Mouse (Mus musculus): ENCODE measurements at regions not wholly inside any gene's neighbourhood (a gene's known extent, or its start where the extent isn't known, plus 50 kb on each side); places are given as distances from the start of the nearest gene placed in this dataset.

- TF ChIP-seq EP300 (IDR thresholded peaks at IDR 0.05; ENCODE audit: insufficient read depth, low read depth, low read length), result no peak
- no peak for TF ChIP-seq POLR2A (IDR thresholded peaks at IDR 0.05; ENCODE audit: insufficient read depth, low read depth, low read length)
- no peak for TF ChIP-seq CTCF (IDR thresholded peaks at IDR 0.05)
These were observed 63.1 kb upstream of the Satb2 start for GRCm38 (mm10) chr1:57041578-57041977.

Measured in heart, adult 2 months (tissue).